In the genomic region with DNA sequence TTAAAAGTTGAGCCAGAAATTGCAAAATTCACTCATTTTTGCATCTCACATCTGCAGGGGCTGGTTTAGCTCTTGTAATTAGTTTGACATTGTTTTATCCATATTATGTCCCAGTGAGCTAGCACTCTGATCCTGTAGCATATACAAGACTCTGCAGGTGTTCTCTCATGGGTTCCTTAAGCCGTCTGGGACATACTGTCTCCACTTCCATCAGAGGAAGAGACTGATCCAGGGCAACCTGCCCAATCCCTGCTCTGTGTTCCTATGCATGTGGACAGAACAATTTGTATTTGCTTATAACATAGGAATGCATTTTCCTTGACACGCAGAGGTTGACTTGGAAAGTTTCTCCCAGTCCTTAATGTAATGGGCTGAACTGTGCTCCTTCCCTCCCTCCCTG, we compare ENCODE assay signal across 20 mouse cellular contexts. TPM values are rescaled to one million over a fixed set of nuclear protein-coding genes. Genes with fewer than 3 reads are reported as not detected.
A peak's percentile ranks its signal among the peaks of the same experiment; 100 is the strongest.
DNase-seq lines count a peak whose midpoint lies in the region; ATAC-seq and TF ChIP-seq lines count a peak whose summit lies in the region.
"Had no signal": no experiment of that assay in that cellular context is flagged by ENCODE, and none has a peak within 500 bp of the region (broad histone marks: within the 10 kb centered on the region; RNA-seq: fewer than 3 reads in every experiment).

No protein-coding gene starts in this region.

- no peaks in the 10 kb centered on the region; the same call in 1 of the 2 replicates for H3K27me3 ChIP-seq in hindbrain, embryonic 10.5 days (ENCODE audit: insufficient read depth, poor library complexity, severe bottlenecking)
- H3K27me3 ChIP-seq in hindbrain, embryonic 14.5 days (ENCODE audit: control insufficient read depth, insufficient read depth, low read length), result no peaks in the 10 kb centered on the region
- no peaks in the 10 kb centered on the region for H3K27me3 ChIP-seq in embryonic facial prominence, embryonic 12.5 days
- no peaks in the 10 kb centered on the region for H3K27me3 ChIP-seq in embryonic facial prominence, embryonic 14.5 days (replicated peaks; ENCODE audit: control insufficient read depth, insufficient read depth, low read length)
- no peaks in the 10 kb centered on the region for H3K27me3 ChIP-seq in limb, embryonic 14.5 days (ENCODE audit: control insufficient read depth, insufficient read depth, low read length)

- WGBS in hindbrain, embryonic 10.5 days, result 84% methylated on average over 2 of the region's 2 CpGs
- WGBS in hindbrain, embryonic 14.5 days, result 71% methylated on average over 2 of the region's 2 CpGs
- WGBS in embryonic facial prominence, embryonic 12.5 days, result 72% methylated on average over 2 of the region's 2 CpGs
- WGBS in embryonic facial prominence, embryonic 14.5 days, result 60% methylated on average over 2 of the region's 2 CpGs
- 51% methylated on average over 2 of the region's 2 CpGs for WGBS in limb, embryonic 14.5 days

- no peak overlapping the region for H3K4me2 ChIP-seq in hindbrain, embryonic 14.5 days (replicated peaks)
- H3K4me2 ChIP-seq in embryonic facial prominence, embryonic 12.5 days (replicated peaks), result no peak overlapping the region
- H3K4me2 ChIP-seq in embryonic facial prominence, embryonic 14.5 days (ENCODE audit: low read depth, low read length), result no peak overlapping the region
- H3K4me2 ChIP-seq in limb, embryonic 14.5 days (replicated peaks; ENCODE audit: low read depth, low read length, severe bottlenecking), result no peak overlapping the region
- H3K4me2 ChIP-seq: hindbrain, embryonic 13.5 days had no signal

- H3K4me3 ChIP-seq in hindbrain, embryonic 10.5 days, result no peak overlapping the region
- H3K4me3 ChIP-seq in hindbrain, embryonic 14.5 days (replicated peaks; ENCODE audit: low read length), result no peak overlapping the region
- no peak overlapping the region for H3K4me3 ChIP-seq in embryonic facial prominence, embryonic 12.5 days
- H3K4me3 ChIP-seq in embryonic facial prominence, embryonic 14.5 days (ENCODE audit: low read depth, low read length), result no peak overlapping the region
- H3K4me3 ChIP-seq in limb, embryonic 14.5 days (replicated peaks; ENCODE audit: low read length), result no peak overlapping the region
- H3K4me3 ChIP-seq: erythroblast, embryonic 14.5 days; hindbrain, embryonic 13.5 days; left cerebral cortex, adult 2 months had no signal

- no peak overlapping the region for H3K9ac ChIP-seq in hindbrain, embryonic 14.5 days
- H3K9ac ChIP-seq in embryonic facial prominence, embryonic 12.5 days, result no peak overlapping the region
- no peak overlapping the region for H3K9ac ChIP-seq in embryonic facial prominence, embryonic 14.5 days (ENCODE audit: low read depth, low read length)
- H3K9ac ChIP-seq in limb, embryonic 14.5 days (ENCODE audit: low read depth, low read length, severe bottlenecking), result no peak overlapping the region
- H3K9ac ChIP-seq: hindbrain, embryonic 13.5 days had no signal

- peak overlapping the region; percentile 35; the same call in 1 of the 2 replicates for H3K27ac ChIP-seq in hindbrain, embryonic 10.5 days
- H3K27ac ChIP-seq in hindbrain, embryonic 14.5 days, result no peak overlapping the region
- peak overlapping the region; percentile 83; the same call in 1 of the 2 replicates for H3K27ac ChIP-seq in embryonic facial prominence, embryonic 12.5 days
- peak overlapping the region; percentile 75 for H3K27ac ChIP-seq in embryonic facial prominence, embryonic 14.5 days (replicated peaks; ENCODE audit: low read depth, low read length)
- H3K27ac ChIP-seq in limb, embryonic 14.5 days (replicated peaks; ENCODE audit: low read depth, low read length), result peak overlapping the region; percentile 82
- H3K27ac ChIP-seq: hindbrain, embryonic 13.5 days; left cerebral cortex, adult 2 months had no signal

- ATAC-seq in hindbrain, embryonic 14.5 days (ENCODE audit: low FRiP score), result no peak
- ATAC-seq in embryonic facial prominence, embryonic 12.5 days (ENCODE audit: insufficient number of reproducible peaks, insufficient read depth, low FRiP score, low TSS enrichment), result peak; percentile 61; the same call in 1 of the 2 replicates
- peak; percentile 88 for ATAC-seq in embryonic facial prominence, embryonic 14.5 days (ENCODE audit: low read depth)
- peak; percentile 79 for ATAC-seq in limb, embryonic 14.5 days (ENCODE audit: low FRiP score, low read depth)
- ATAC-seq: CD4-positive, CD25-positive, alpha-beta regulatory T cell, adult 4 months; forebrain, embryonic 16.5 days; midbrain, embryonic 16.5 days had no signal

- no peaks in the 10 kb centered on the region for H3K36me3 ChIP-seq in hindbrain, embryonic 10.5 days
- H3K36me3 ChIP-seq in hindbrain, embryonic 14.5 days (replicated peaks; ENCODE audit: control insufficient read depth, insufficient read depth), result no peaks in the 10 kb centered on the region
- H3K36me3 ChIP-seq in embryonic facial prominence, embryonic 12.5 days, result no peaks in the 10 kb centered on the region
- no peaks in the 10 kb centered on the region for H3K36me3 ChIP-seq in embryonic facial prominence, embryonic 14.5 days (ENCODE audit: control insufficient read depth, insufficient read depth, low read length)
- H3K36me3 ChIP-seq in limb, embryonic 14.5 days (ENCODE audit: control insufficient read depth, insufficient read depth, low read length), result no peaks in the 10 kb centered on the region
- H3K36me3 ChIP-seq: G1E; hindbrain, embryonic 13.5 days had no signal

- H3K9me3 ChIP-seq in hindbrain, embryonic 10.5 days, result no peaks in the 10 kb centered on the region
- no peaks in the 10 kb centered on the region for H3K9me3 ChIP-seq in hindbrain, embryonic 14.5 days (ENCODE audit: control insufficient read depth, low read length)
- H3K9me3 ChIP-seq in embryonic facial prominence, embryonic 12.5 days, result no peaks in the 10 kb centered on the region
- no peaks in the 10 kb centered on the region for H3K9me3 ChIP-seq in embryonic facial prominence, embryonic 14.5 days (ENCODE audit: control insufficient read depth, low read length)
- no peaks in the 10 kb centered on the region for H3K9me3 ChIP-seq in limb, embryonic 14.5 days (ENCODE audit: control insufficient read depth, low read length)
- H3K9me3 ChIP-seq: G1E; hindbrain, embryonic 13.5 days had no signal

- peaks cover 26% of the 10 kb centered on the region for H3K4me1 ChIP-seq in hindbrain, embryonic 10.5 days (replicated peaks)
- H3K4me1 ChIP-seq in hindbrain, embryonic 14.5 days (replicated peaks; ENCODE audit: control insufficient read depth, insufficient read depth, low read length), result peaks cover 12% of the 10 kb centered on the region; the same call in 1 of the 2 replicates
- H3K4me1 ChIP-seq in embryonic facial prominence, embryonic 12.5 days, result peaks cover 9% of the 10 kb centered on the region; the same call in 1 of the 2 replicates
- peaks cover 18% of the 10 kb centered on the region for H3K4me1 ChIP-seq in embryonic facial prominence, embryonic 14.5 days (ENCODE audit: control insufficient read depth, insufficient read depth, low read length)
- peaks cover 24% of the 10 kb centered on the region for H3K4me1 ChIP-seq in limb, embryonic 14.5 days (ENCODE audit: control insufficient read depth, insufficient read depth, low read length)

- no peak for TF ChIP-seq POLR2A in limb, embryonic 14.5 days (IDR thresholded peaks at IDR 0.05; ENCODE audit: borderline replicate concordance, extremely low read depth, insufficient read depth, insufficient read length)

- DNase-seq in hindbrain, embryonic 10.5 days (ENCODE audit: low spot score), result no peak
- DNase-seq in hindbrain, embryonic 14.5 days (ENCODE audit: low spot score), result no peak
- peak; percentile 93 for DNase-seq in embryonic facial prominence, embryonic 14.5 days (ENCODE audit: low spot score)
- peak; percentile 86 for DNase-seq in limb, embryonic 14.5 days (ENCODE audit: low spot score)
- no peak for DNase-seq in thymus, postnatal 25 days
- DNase-seq in B cell, adult 2 months, result no peak
- DNase-seq: cerebellum, adult 9-11 months; kidney, adult 18-20 months; kidney, postnatal 10 days; lung, adult 18-20 months; spleen, adult 18-20 months; thymus, postnatal 4 days had no signal

RNA-seq across cellular contexts. Expression of a gene that starts 32.8 kb away (rescaled TPM):
- polyA plus RNA-seq in hindbrain, embryonic 10.5 days (2016; fragmentation: Nextera tagmentation; extraction: Ambion mirVana), result 10.2 TPM in 2 replicates
- 7.0 and 9.3 TPM in 2 replicates for polyA plus RNA-seq in hindbrain, embryonic 14.5 days (2014; fragmentation: Nextera tagmentation; extraction: Ambion mirVana)
- polyA plus RNA-seq in embryonic facial prominence, embryonic 12.5 days (2016; fragmentation: Nextera tagmentation; extraction: Ambion mirVana), result 10.8 and 13.5 TPM in 2 replicates
- 32.5 and 48.4 TPM in 2 replicates for polyA plus RNA-seq in embryonic facial prominence, embryonic 14.5 days (2014; fragmentation: Nextera tagmentation; extraction: Ambion mirVana)
- polyA plus RNA-seq in limb, embryonic 14.5 days (2012; rRNA removed), result 10.9 and 12.6 TPM in 2 replicates
- polyA plus RNA-seq in limb, embryonic 14.5 days (2014; fragmentation: Nextera tagmentation; extraction: Ambion mirVana), result 16.5 and 20.7 TPM in 2 replicates

RNA-seq across cellular contexts. Expression of a gene that starts 56.4 kb away (rescaled TPM):
- polyA plus RNA-seq in hindbrain, embryonic 10.5 days (2016; fragmentation: Nextera tagmentation; extraction: Ambion mirVana), result 67.8 and 105 TPM in 2 replicates
- 13.3 and 14.8 TPM in 2 replicates for polyA plus RNA-seq in hindbrain, embryonic 14.5 days (2014; fragmentation: Nextera tagmentation; extraction: Ambion mirVana)
- 66.9 and 71.1 TPM in 2 replicates for polyA plus RNA-seq in embryonic facial prominence, embryonic 12.5 days (2016; fragmentation: Nextera tagmentation; extraction: Ambion mirVana)
- polyA plus RNA-seq in embryonic facial prominence, embryonic 14.5 days (2014; fragmentation: Nextera tagmentation; extraction: Ambion mirVana), result 45.5 and 55.6 TPM in 2 replicates
- 20.0 and 21.2 TPM in 2 replicates for polyA plus RNA-seq in limb, embryonic 14.5 days (2012; rRNA removed)
- polyA plus RNA-seq in limb, embryonic 14.5 days (2014; fragmentation: Nextera tagmentation; extraction: Ambion mirVana), result 43.2 and 46.5 TPM in 2 replicates

Comparison
In these comparisons a context has a peak if more than half of its experiments do, and no peak if none do; other contexts are left out.
1. DNase-seq: peak in embryonic facial prominence, embryonic 14.5 days (single experiment) and limb, embryonic 14.5 days (single experiment); none in hindbrain, embryonic 10.5 days (single experiment), hindbrain, embryonic 14.5 days (single experiment), thymus, postnatal 25 days (single experiment) and B cell, adult 2 months (0 of 2).